Mouse (Mus musculus) neural tube, embryonic 15.5 days (tissue): ENCODE measurements around the gene Epsti1. TPM values are rescaled to one million over a fixed set of nuclear protein-coding genes. Genes with fewer than 3 reads are reported as not detected.

ENCODE experiments used
- ATAC-seq: fragments of 200-750 bp; cut with Nextera tagmentation; 2 replicates; pipeline ENCODE4 v1.8.0; 2017; ENCODE audit warnings: mild to moderate bottlenecking, moderate TSS enrichment, moderate library complexity; ENCODE audit not compliant: low FRiP score
- H3K27ac ChIP-seq: fragments of 300-500 bp; sonication (generic); replicated peaks from 2 replicates; pipeline ENCODE4 v1.5.1; 2015; ENCODE audit warnings: mild to moderate bottlenecking, inconsistent platforms
- H3K27me3 ChIP-seq: fragments of 300-500 bp; sonication (generic); replicated peaks from 2 replicates; pipeline ENCODE4 v1.6.1; 2015; ENCODE audit warnings: inconsistent platforms
- H3K36me3 ChIP-seq: fragments of 300-500 bp; sonication (generic); 2 replicates; pipeline ENCODE4 v1.6.1; 2015; ENCODE audit warnings: inconsistent platforms
- H3K4me1 ChIP-seq: fragments of 300-500 bp; sonication (generic); 2 replicates; pipeline ENCODE4 v1.6.1; 2015; ENCODE audit warnings: inconsistent platforms
- H3K4me2 ChIP-seq: fragments of 300-500 bp; sonication (generic); 2 replicates; pipeline ENCODE4 v1.6.1; 2015; ENCODE audit warnings: inconsistent platforms, mild to moderate bottlenecking, moderate library complexity
- H3K4me3 ChIP-seq: fragments of 300-500 bp; sonication (generic); replicated peaks from 2 replicates; pipeline ENCODE4 v1.5.1; 2015; ENCODE audit warnings: mild to moderate bottlenecking, inconsistent platforms
- H3K9ac ChIP-seq: fragments of 300-500 bp; sonication (generic); replicated peaks from 2 replicates; pipeline ENCODE4 v1.6.1; 2015; ENCODE audit warnings: mild to moderate bottlenecking, inconsistent platforms
- H3K9me3 ChIP-seq: fragments of 300-500 bp; sonication (generic); replicated peaks from 2 replicates; pipeline ENCODE4 v1.6.1; 2016; ENCODE audit warnings: inconsistent platforms
- WGBS: fragments of 180-500 bp; shearing (Covaris S2); methylation state at CpG from one replicate; pipeline ENCODE4 v1.1.7; 2015; ENCODE audit warnings: mixed read lengths; 5-methylcytosine and 5-hydroxymethylcytosine counted together
- polyA plus RNA-seq: library from polyadenylated mRNA; unstranded; fragments of >200 nt; fragmentation: Nextera tagmentation; extraction: Ambion mirVana; gene quantifications from 2 replicates; pipeline ENCODE4 v1.2.1, GENCODE M21; 2015

Gene Epsti1
- polyA plus RNA-seq, 1 experiment from 2014 or later: 0.64 TPM

GRCm38 (mm10) chr14:77881998-77882397 is 22.0 kb upstream of the Epsti1 start:
- no peaks in the 10 kb centered on the region for H3K36me3 ChIP-seq
- no peaks in the 10 kb centered on the region for H3K9me3 ChIP-seq
- H3K4me1 ChIP-seq: no peaks in the 10 kb centered on the region
- no peak overlapping the region for H3K9ac ChIP-seq
- WGBS: 79% methylated on average over 1 of the region's 1 CpGs
- H3K27ac ChIP-seq: no peak overlapping the region
- no peak overlapping the region for H3K4me2 ChIP-seq
- H3K27me3 ChIP-seq: no peaks in the 10 kb centered on the region
- no peak for ATAC-seq
- H3K4me3 ChIP-seq: no peak overlapping the region

GRCm38 (mm10) chr14:77882669-77883068 is 21.4 kb upstream of the Epsti1 start:
- H3K27ac ChIP-seq: no peak overlapping the region
- no peaks in the 10 kb centered on the region for H3K9me3 ChIP-seq
- 58% methylated on average over 6 of the region's 6 CpGs for WGBS
- H3K4me3 ChIP-seq: no peak overlapping the region
- no peaks in the 10 kb centered on the region for H3K4me1 ChIP-seq
- no peaks in the 10 kb centered on the region for H3K36me3 ChIP-seq
- no peak overlapping the region for H3K4me2 ChIP-seq
- no peak for ATAC-seq
- H3K27me3 ChIP-seq: no peaks in the 10 kb centered on the region
- no peak overlapping the region for H3K9ac ChIP-seq

GRCm38 (mm10) chr14:77886376-77886775 is 17.7 kb upstream of the Epsti1 start:
- Histone ChIP-seq H3K4me1 (no peaks in the 10 kb centered on the region), H3K36me3 (no peaks in the 10 kb centered on the region), H3K27me3 (no peaks in the 10 kb centered on the region), H3K9me3 (no peaks in the 10 kb centered on the region), H3K27ac (no peak overlapping the region), H3K4me2 (no peak overlapping the region), H3K9ac (no peak overlapping the region), H3K4me3 (no peak overlapping the region)
- 69% methylated on average over 3 of the region's 3 CpGs for WGBS
- no peak for ATAC-seq

GRCm38 (mm10) chr14:77886941-77887340 is 17.1 kb upstream of the Epsti1 start:
- Histone ChIP-seq H3K27me3 (no peaks in the 10 kb centered on the region), H3K4me3 (no peak overlapping the region), H3K9ac (no peak overlapping the region), H3K4me2 (no peak overlapping the region), H3K36me3 (no peaks in the 10 kb centered on the region), H3K27ac (no peak overlapping the region), H3K9me3 (no peaks in the 10 kb centered on the region), H3K4me1 (no peaks in the 10 kb centered on the region)
- WGBS: 93% methylated on average over 4 of the region's 4 CpGs
- no peak for ATAC-seq

DNA sequence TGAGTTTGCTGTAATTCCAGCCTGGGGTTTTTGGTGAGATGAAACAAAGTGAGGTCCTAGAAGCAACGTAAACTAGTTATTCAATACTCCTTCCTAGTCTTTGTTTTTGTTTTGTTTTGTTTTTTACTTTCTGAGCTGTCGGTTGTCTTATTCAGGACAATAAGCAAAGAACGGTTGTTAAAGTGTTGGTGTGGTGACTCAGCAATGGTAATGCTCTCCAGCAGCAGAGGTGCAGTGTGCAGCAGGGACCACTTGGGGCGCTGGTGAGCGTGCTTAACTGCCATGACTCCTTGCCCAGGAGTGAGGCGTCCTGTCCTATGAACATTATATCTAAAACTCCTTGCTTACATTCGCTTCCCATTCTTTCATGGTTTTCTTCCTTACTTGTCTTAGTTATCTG is 14.1 kb upstream of the Epsti1 start:
- 87% methylated on average over 7 of the region's 7 CpGs for WGBS
- no peak overlapping the region for H3K4me2 ChIP-seq
- H3K9me3 ChIP-seq: 0 out of 2 replicates have a peak, but pooled peaks cover 2% of the 10 kb centered on the region
- H3K36me3 ChIP-seq: no peaks in the 10 kb centered on the region
- no peak for ATAC-seq
- no peaks in the 10 kb centered on the region for H3K27me3 ChIP-seq
- no peak overlapping the region for H3K4me3 ChIP-seq
- no peak overlapping the region for H3K9ac ChIP-seq
- H3K4me1 ChIP-seq: no peaks in the 10 kb centered on the region
- no peak overlapping the region for H3K27ac ChIP-seq

DNA sequence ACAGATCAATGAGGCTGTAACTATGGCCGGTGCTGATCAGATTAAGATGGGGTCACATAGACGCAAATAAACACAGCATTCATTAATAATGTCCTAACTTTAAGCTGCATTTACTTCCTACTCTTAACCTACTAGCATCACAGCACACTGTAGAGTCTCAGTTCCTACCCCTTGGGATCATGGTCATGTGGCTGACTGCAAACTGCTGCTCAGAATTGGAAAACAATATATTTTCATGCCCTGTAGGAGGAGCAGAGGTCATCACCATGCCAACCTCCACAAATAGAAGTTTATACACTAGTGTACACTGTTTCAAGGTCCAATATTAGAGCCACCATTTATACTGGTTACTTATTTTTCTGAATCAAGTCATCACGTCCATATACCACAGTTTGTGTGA is 8.1 kb upstream of the Epsti1 start:
- H3K4me1 ChIP-seq: no peaks in the 10 kb centered on the region
- ATAC-seq: no peak
- no peak overlapping the region for H3K4me2 ChIP-seq
- no peak overlapping the region for H3K27ac ChIP-seq
- no peaks in the 10 kb centered on the region for H3K27me3 ChIP-seq
- no peak overlapping the region for H3K4me3 ChIP-seq
- no peaks in the 10 kb centered on the region for H3K36me3 ChIP-seq
- 0 out of 2 replicates have a peak, but pooled peaks cover 2% of the 10 kb centered on the region for H3K9me3 ChIP-seq
- no peak overlapping the region for H3K9ac ChIP-seq
- 88% methylated on average over 3 of the region's 3 CpGs for WGBS

DNA sequence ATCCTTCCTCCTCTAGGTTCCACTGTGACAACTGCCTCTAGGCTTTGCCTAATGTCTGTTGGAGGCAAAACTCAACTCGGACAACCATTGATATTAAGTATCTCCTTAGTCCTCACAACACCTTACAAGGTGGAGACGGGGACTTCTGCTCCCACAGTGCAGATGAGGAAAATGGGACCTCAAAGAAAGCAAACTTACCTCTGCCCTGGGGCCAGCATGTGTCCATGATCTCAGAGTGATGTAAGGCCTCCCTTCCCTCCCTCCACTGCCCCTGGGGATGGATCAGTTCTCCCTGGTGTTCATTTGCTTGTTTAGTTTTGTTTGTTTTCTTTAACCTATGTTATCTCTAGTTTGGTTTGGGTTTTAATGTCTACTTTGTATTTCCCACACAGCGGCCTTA is 1.5 kb upstream of the Epsti1 start:
- Histone ChIP-seq H3K27me3 (no peaks in the 10 kb centered on the region), H3K9ac (no peak overlapping the region), H3K36me3 (no peaks in the 10 kb centered on the region), H3K4me2 (no peak overlapping the region), H3K4me1 (no peaks in the 10 kb centered on the region), H3K27ac (no peak overlapping the region), H3K9me3 (no peaks in the 10 kb centered on the region), H3K4me3 (no peak overlapping the region)
- WGBS: 94% methylated on average over 3 of the region's 3 CpGs
- no peak for ATAC-seq

GRCm38 (mm10) chr14:77905466-77905865 is 1.4 kb downstream of the Epsti1 start:
- ATAC-seq: no peak
- Histone ChIP-seq H3K36me3 (no peaks in the 10 kb centered on the region), H3K4me3 (no peak overlapping the region), H3K4me1 (no peaks in the 10 kb centered on the region), H3K27ac (no peak overlapping the region), H3K9me3 (no peaks in the 10 kb centered on the region), H3K4me2 (no peak overlapping the region), H3K9ac (no peak overlapping the region), H3K27me3 (no peaks in the 10 kb centered on the region)
- 62% methylated on average over 5 of the region's 5 CpGs for WGBS

DNA sequence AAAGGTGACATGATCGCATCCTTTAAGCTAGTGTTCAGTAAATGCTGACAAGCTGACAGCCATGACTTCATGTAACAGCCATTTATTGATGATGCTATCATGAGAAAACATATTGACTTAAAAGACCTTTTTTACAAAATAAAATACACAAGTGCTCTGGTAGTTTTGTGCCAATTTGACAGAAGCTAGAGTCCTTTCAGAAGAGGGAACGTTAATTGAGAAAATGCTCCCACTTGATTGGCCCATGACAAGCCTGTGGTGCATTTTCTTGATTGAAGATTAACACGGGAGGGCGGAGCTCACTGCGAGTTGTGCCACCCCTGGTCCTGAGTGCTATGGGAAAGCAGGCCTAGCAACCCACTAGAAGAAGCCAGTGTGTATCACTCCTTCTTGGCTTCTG is 2.5 kb downstream of the Epsti1 start:
- 93% methylated on average over 5 of the region's 5 CpGs for WGBS
- Histone ChIP-seq H3K4me1 (no peaks in the 10 kb centered on the region), H3K27me3 (no peaks in the 10 kb centered on the region), H3K4me3 (no peak overlapping the region), H3K4me2 (no peak overlapping the region), H3K9ac (no peak overlapping the region), H3K27ac (no peak overlapping the region), H3K36me3 (no peaks in the 10 kb centered on the region), H3K9me3 (no peaks in the 10 kb centered on the region)
- no peak for ATAC-seq

DNA sequence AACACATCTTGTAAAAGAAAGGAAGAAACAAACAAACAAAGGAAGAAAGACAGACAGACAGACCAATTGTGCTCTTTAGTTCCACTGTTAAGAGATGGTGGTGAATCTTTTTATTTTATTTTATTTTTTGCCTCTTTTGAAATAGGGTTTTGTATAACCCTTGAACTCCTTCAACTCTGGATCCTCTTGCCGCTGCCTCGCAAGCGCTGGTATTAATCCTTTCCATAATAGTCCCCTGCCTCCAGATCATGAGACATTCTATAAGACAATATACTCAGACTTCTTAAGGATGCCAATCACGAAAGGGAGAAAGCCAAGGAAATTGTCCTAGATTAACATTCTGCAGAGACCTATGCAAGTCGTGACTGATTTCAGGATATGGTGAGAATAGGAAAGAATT is 11.7 kb downstream of the Epsti1 start:
- Histone ChIP-seq H3K4me1 (no peaks in the 10 kb centered on the region), H3K4me2 (no peak overlapping the region), H3K9ac (no peak overlapping the region), H3K27ac (no peak overlapping the region), H3K9me3 (no peaks in the 10 kb centered on the region), H3K27me3 (no peaks in the 10 kb centered on the region), H3K36me3 (no peaks in the 10 kb centered on the region), H3K4me3 (no peak overlapping the region)
- WGBS: 82% methylated on average over 5 of the region's 5 CpGs
- ATAC-seq: no peak

DNA sequence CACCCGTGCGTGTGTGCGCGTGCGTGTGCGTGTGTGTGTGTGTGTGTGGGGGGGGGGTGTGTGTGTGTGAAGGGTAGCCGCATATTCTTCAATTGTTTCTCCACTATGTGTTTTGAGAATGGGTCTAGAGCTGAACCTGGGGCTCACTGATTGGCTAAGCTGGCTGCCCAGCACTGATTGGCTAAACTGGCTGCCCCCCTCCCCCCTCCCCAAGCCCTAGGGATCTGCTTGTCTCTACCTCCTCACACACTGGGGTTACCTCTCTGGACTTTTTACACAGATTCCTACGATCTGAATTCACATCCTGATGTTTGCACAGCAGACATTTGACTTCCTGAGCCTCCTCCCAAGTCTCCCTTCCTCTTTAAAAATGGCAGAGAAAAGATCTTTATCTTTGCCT is 17.6 kb downstream of the Epsti1 start:
- Histone ChIP-seq H3K4me3 (no peak overlapping the region), H3K4me2 (no peak overlapping the region), H3K27me3 (no peaks in the 10 kb centered on the region), H3K36me3 (no peaks in the 10 kb centered on the region), H3K4me1 (peaks cover 10% of the 10 kb centered on the region), H3K9me3 (no peaks in the 10 kb centered on the region), H3K9ac (no peak overlapping the region), H3K27ac (no peak overlapping the region)
- WGBS: 90% methylated on average over 8 of the region's 8 CpGs
- no peak for ATAC-seq

GRCm38 (mm10) chr14:77923076-77923865 is 19.2 kb downstream of the Epsti1 start:
- H3K4me1 ChIP-seq: peaks cover 10% of the 10 kb centered on the region
- no peak overlapping the region for H3K4me3 ChIP-seq
- no peaks in the 10 kb centered on the region for H3K36me3 ChIP-seq
- no peak for ATAC-seq
- WGBS: 84% methylated on average over 6 of the region's 6 CpGs
- H3K4me2 ChIP-seq: no peak overlapping the region
- no peaks in the 10 kb centered on the region for H3K9me3 ChIP-seq
- no peaks in the 10 kb centered on the region for H3K27me3 ChIP-seq
- no peak overlapping the region for H3K27ac ChIP-seq
- no peak overlapping the region for H3K9ac ChIP-seq
